Mouse (Mus musculus) right cerebral cortex, postnatal 36 days (tissue): Measurements from ENCODE around the gene Kif26b.
A peak's percentile ranks its signal among the peaks of the same experiment; 100 is the strongest.

Source experiments
- DNase-seq, 2 experiments: peaks; one replicate each; pipeline ENCODE4 v3.0.0; 2022; ENCODE audit warnings: low spot score in 2 of 2, mixed read lengths in 1 of 2

The Kif26b gene

DNA sequence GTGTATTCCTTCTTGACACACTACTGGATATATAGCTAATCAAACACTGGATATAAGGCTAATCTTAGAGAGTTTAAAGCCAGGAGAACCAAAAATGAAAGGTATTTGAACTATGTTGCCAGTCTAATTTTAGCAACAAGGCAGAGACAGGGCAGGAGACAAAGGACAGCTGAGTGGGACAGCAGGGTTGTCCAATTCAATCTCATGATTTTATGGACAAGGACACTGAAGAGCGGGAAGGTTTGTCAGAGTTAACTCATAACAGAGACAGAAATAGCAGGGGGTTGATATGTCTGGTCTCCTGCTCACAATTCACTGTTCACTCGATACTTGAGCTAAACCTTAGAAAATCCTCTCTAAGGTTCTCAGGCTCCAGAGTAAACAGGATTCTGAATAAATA, 187.5 kb downstream of the Kif26b start:
- DNase-seq: no peak

- no peak for DNase-seq
Measured at GRCm38 (mm10) chr1:178720821-178721220, 191.9 kb downstream of the Kif26b start.

- no peak for DNase-seq
Measured at GRCm38 (mm10) chr1:178722793-178723192, 193.9 kb downstream of the Kif26b start.

DNA sequence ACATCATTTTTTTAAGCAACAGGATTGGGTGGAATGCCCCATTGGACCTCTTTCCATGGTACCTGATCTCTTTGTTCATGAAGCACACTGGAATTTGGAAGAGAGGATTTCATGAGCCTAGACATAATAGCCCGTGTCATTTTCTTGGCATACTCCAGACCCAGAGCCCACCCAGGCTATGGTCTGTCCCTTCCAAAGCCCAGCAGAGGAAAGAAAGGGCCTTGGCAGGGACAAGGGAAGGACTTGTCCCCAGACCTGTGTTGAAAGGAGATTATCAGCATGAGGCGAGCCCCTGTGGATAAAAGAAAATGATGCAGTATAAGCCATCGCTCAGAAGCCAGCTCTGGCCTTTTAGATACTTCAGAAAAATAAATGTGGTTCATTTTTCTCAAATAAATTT, 196.6 kb downstream of the Kif26b start:
- no peak for DNase-seq

- no peak for DNase-seq
Measured at GRCm38 (mm10) chr1:178728256-178728655, 199.3 kb downstream of the Kif26b start.

GRCm38 (mm10) chr1:178730271-178730670, 201.3 kb downstream of the Kif26b start:
- no peak for DNase-seq

DNA sequence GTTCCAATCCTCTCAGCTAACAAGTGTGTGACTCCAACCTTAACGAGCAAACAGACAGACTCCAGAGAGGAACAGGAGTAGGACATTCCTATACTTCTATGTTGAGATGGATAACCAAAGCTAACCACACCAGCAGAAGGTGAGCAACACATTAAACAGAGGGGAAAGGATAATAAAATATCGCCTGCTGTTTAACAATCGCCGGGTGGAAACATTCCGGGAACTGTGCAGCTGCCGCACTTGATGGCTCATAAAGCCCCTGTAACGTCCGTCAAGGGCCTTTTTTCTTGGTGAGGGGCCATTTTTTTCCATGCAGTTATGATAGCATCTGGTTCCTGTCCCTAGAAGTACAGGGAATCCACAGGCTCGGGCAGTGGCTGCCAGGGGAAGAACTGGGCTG, 204.1 kb downstream of the Kif26b start:
- no peak for DNase-seq

GRCm38 (mm10) chr1:178734576-178734975, 205.7 kb downstream of the Kif26b start:
- no peak for DNase-seq

DNA sequence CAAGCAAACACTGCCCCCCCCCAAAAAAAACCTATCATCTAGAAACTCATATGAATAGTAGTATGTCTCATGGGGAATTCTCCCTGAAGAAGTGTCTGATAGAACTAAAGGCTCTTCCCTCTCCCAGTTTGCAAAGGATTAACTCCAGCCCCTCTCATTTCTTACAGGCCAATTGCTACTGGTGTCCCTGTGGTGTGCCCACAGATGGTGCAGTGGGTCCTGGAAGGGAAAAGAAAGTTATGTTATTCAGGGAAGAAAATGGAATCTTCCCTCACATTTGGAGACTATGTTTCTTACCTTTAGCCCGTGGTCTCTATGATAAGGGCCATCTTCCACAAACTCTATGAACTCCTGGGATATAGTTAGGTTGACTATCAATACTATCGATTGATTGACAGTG, 208.0 kb downstream of the Kif26b start:
- no peak for DNase-seq

GRCm38 (mm10) chr1:178743820-178744219, 214.9 kb downstream of the Kif26b start:
- DNase-seq: no peak

DNA sequence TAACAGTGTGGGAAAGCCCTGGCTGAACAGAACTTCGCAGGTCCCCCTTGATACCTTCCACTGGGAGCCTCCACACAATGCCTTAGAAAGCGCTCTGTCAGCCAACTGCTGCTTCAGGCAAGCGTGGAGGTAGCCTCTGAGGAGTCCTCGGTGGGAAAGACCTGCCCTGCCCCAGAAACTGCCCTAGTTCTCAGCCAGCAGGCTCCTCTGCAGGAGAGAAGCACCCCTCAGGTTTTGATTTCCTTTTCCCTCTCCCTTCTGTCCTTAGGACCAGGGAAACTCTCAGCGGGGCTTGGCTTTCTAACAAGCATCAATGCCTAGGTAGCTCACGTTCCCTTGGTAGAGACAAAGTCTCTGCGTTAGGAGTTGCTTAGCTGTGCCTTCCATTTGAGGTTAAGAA, 215.6 kb downstream of the Kif26b start:
- DNase-seq: no peak

- DNase-seq: no peak
Measured at GRCm38 (mm10) chr1:178744961-178745360, 216.0 kb downstream of the Kif26b start.

GRCm38 (mm10) chr1:178745471-178745870, 216.5 kb downstream of the Kif26b start:
- peak; percentile 29 to 49 for DNase-seq

DNA sequence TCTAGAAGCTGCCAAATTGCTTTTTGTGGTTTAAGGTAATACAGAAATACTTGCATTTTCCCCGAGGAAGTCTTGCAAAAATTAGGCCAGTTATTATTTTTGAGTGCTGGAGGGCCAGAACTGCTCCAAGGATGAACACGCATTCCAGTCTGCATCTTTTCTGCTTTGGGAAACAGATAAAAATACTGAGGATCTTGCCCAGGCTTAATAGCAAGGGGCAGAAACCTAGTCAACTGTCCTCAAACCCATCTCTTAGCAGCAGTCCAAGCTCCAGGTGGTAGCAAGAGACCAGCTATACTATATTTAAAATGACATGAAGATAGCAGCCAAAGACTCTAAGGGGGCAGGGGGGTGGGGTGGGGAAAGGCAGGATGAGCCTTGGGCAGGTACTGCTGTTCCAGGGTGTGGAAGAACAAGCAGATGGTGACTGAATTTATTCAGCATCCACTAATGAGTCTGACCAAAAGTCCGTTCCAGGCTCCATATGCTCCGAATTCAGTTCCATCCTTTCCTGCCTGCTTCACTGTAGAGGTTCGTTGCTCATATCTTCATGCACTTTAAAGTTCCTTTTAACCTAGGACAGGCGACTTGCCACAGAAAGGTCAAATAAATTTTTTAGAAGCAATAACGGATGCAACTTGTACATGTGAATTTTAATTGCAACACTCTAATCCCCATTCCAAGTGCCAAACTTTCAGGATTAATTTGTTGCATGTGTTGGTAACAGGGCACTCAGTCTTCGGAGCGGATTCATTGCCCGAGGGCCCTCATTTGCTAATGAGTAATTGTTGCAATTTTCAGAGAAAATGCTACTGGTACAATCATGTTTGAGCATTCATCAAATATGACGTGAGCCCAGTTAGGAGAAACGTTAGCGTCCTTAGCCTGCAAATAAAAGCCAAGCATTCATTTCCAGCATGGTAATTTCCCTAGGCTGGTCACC, 218.6 kb downstream of the Kif26b start:
- DNase-seq: no peak

- no peak for DNase-seq
Measured at GRCm38 (mm10) chr1:178748222-178748600, 219.3 kb downstream of the Kif26b start.

GRCm38 (mm10) chr1:178748617-178749016, 219.7 kb downstream of the Kif26b start:
- DNase-seq: no peak

GRCm38 (mm10) chr1:178749786-178750185, 220.9 kb downstream of the Kif26b start:
- no peak for DNase-seq

GRCm38 (mm10) chr1:178758441-178758840, 229.5 kb downstream of the Kif26b start:
- DNase-seq: no peak

DNA sequence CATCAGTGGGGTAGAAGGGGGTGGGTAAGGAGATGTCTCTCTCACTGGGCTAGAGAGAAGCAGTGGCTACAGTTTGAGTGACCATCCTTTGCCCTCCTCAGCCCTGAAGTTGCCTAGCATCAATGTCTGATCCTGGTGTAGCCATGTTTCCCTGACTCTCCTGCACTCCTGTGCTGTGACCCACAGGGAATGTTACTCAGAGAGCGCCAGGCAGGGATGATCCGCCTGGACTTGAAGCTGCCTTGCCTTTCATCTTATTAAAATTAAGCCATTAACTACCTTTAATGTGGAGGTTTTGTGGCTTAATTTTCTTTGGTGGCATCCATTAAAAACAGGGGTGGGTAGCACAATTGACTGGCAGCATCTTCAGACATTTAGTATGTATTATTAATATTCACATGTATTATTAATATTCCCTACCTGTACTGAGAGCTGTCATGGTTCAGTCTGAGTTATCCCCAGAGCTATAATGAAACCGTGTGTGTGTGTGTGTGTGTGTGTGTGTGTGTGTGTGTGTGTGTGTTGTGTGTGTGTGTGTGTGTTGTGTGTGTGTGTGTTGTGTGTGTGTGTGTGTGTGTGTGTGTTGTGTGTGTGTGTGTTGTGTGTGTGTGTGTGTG, 233.3 kb downstream of the Kif26b start:
- no peak for DNase-seq

- DNase-seq: no peak
Measured at GRCm38 (mm10) chr1:178764914-178765313, 236.0 kb downstream of the Kif26b start.

DNA sequence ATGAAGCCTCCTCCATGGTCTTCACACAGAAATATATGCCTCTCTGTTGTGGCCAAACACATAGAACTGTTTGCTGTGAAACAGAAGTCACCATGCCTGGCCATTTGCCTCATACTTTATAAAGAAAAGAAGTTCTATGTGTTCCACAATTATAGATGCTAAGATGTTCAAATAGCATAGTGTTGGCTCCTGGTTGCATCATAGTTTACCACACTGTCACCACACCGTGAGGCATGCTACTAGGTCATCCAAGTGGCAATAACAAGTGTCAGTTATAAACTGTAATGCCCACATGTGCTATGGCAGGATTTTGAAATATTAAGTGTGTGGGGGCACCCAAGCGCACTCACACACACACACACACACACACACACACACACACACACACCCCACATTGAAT, 236.7 kb downstream of the Kif26b start:
- DNase-seq: no peak

DNA sequence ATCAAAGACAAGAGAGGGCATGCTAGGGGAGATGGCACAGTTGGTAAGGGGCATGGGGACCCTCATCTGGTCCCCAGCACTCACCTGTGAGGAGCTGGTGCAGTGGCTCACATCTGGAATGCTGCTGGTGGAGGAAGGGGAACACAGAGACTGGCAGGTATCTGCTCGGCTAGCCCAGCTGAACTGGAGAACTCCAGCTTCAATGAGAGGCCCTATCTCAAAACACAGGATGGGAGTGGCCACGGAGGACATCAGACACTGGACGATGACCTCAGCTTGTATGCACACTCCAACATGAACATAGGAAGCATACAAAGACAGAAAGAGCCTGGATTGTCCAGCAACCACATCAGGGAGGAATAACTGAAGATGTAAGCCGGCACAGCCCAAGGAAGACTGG, 240.1 kb downstream of the Kif26b start:
- no peak for DNase-seq

- DNase-seq: no peak
Measured at GRCm38 (mm10) chr1:178769988-178770387, 241.1 kb downstream of the Kif26b start.
